Mouse (Mus musculus) T-cell, adult 2 months (primary cell): ENCODE data around the gene Itga9.

ENCODE experiments used
- DNase-seq: peaks from one replicate; pipeline ENCODE4 v3.0.0; 2022; ENCODE audit warnings: low spot score

Gene Itga9

GRCm38 (mm10) chr9:118921926-118922325, 315.4 kb downstream of the Itga9 start:
- no peak for DNase-seq

- no peak for DNase-seq
Observed at GRCm38 (mm10) chr9:118924554-118925085, 318.1 kb downstream of the Itga9 start.

- DNase-seq, result peak; percentile 93
Observed at GRCm38 (mm10) chr9:118925286-118926110, 319.0 kb downstream of the Itga9 start.

- peak; percentile 24 for DNase-seq
Observed at GRCm38 (mm10) chr9:118926111-118926650, 319.7 kb downstream of the Itga9 start, which contains the start of gene Ctdspl. Gene Ctdspl (plus strand): TSS chr9:118926453.

GRCm38 (mm10) chr9:118926688-118927321, 320.3 kb downstream of the Itga9 start:
- DNase-seq, result peak; percentile 38

- no peak for DNase-seq
Observed at GRCm38 (mm10) chr9:118927501-118927900, 321.0 kb downstream of the Itga9 start.

- no peak for DNase-seq
Observed at GRCm38 (mm10) chr9:118928007-118928406, 321.5 kb downstream of the Itga9 start.

- no peak for DNase-seq
Observed at GRCm38 (mm10) chr9:118928656-118929055, 322.2 kb downstream of the Itga9 start.

GRCm38 (mm10) chr9:118930611-118931010, 324.1 kb downstream of the Itga9 start:
- DNase-seq, result no peak

GRCm38 (mm10) chr9:118933800-118934199, 327.3 kb downstream of the Itga9 start:
- DNase-seq, result no peak

- DNase-seq, result no peak
Observed at GRCm38 (mm10) chr9:118934319-118934718, 327.8 kb downstream of the Itga9 start.

- DNase-seq, result no peak
Observed at GRCm38 (mm10) chr9:118935098-118935497, 328.6 kb downstream of the Itga9 start.

- DNase-seq, result no peak
Observed at GRCm38 (mm10) chr9:118936071-118936470, 329.6 kb downstream of the Itga9 start.

- DNase-seq, result no peak
Observed at GRCm38 (mm10) chr9:118937515-118937914, 331.0 kb downstream of the Itga9 start.

- DNase-seq, result no peak
Observed at GRCm38 (mm10) chr9:118939410-118939809, 332.9 kb downstream of the Itga9 start.

- no peak for DNase-seq
Observed at GRCm38 (mm10) chr9:118939831-118940230, 333.3 kb downstream of the Itga9 start.

GRCm38 (mm10) chr9:118940591-118941207, 334.2 kb downstream of the Itga9 start:
- no peak for DNase-seq

- no peak for DNase-seq
Observed at GRCm38 (mm10) chr9:118942030-118942429, 335.5 kb downstream of the Itga9 start.

GRCm38 (mm10) chr9:118943941-118944340, 337.5 kb downstream of the Itga9 start:
- DNase-seq, result no peak

GRCm38 (mm10) chr9:118944388-118944787, 337.9 kb downstream of the Itga9 start:
- no peak for DNase-seq

GRCm38 (mm10) chr9:118948486-118948885, 342.0 kb downstream of the Itga9 start:
- no peak for DNase-seq

- DNase-seq, result no peak
Observed at GRCm38 (mm10) chr9:118949124-118949523, 342.6 kb downstream of the Itga9 start.
